Mouse (Mus musculus): Measurements from ENCODE around the gene Rasa3. TPM values are rescaled to one million over a fixed set of nuclear protein-coding genes. Genes with fewer than 3 reads are reported as not detected.

Rasa3 gene
- polyA plus RNA-seq, 1 experiment from 2014 or later: 23.0 TPM

GRCm38 (mm10) chr8:13676701-13677412 lies 546 bp downstream of the Rasa3 start:
- H3K4me2 ChIP-seq (replicated peaks; ENCODE audit: low read depth, low read length): peak overlapping the region; percentile 77
- H3K27me3 ChIP-seq (ENCODE audit: control insufficient read depth, insufficient read depth, low read length): 0 out of 2 replicates have a peak, but pooled peaks cover 4% of the 10 kb centered on the region
- H3K9me3 ChIP-seq (ENCODE audit: control insufficient read depth, low read depth, low read length): no peaks in the 10 kb centered on the region
- H3K36me3 ChIP-seq (ENCODE audit: control insufficient read depth, insufficient read depth, low read length): no peaks in the 10 kb centered on the region
- H3K4me3 ChIP-seq (ENCODE audit: low read depth, low read length): peak overlapping the region; percentile 65
- WGBS: under 1% methylated on average over 47 of the region's 47 CpGs
- H3K9ac ChIP-seq (replicated peaks; ENCODE audit: low read depth, low read length): peak overlapping the region; percentile 31; the same call in 1 of the 2 replicates
- peak overlapping the region; percentile 73; the same call in 1 of the 2 replicates for H3K27ac ChIP-seq (ENCODE audit: low read length)
- peaks cover 18% of the 10 kb centered on the region for H3K4me1 ChIP-seq (ENCODE audit: control insufficient read depth, insufficient read depth, low read length)
- ATAC-seq (ENCODE audit: insufficient number of reproducible peaks, insufficient read depth, low FRiP score, low read depth): peak; percentile 66

- ATAC-seq (ENCODE audit: insufficient number of reproducible peaks, insufficient read depth, low FRiP score, low read depth): no peak
- Histone ChIP-seq H3K9ac (replicated peaks; ENCODE audit: low read depth, low read length) (peak overlapping the region; percentile 31), H3K4me1 (ENCODE audit: control insufficient read depth, insufficient read depth, low read length) (peaks cover 18% of the 10 kb centered on the region), H3K27me3 (ENCODE audit: control insufficient read depth, insufficient read depth, low read length) (0 out of 2 replicates have a peak, but pooled peaks cover 4% of the 10 kb centered on the region), H3K4me2 (replicated peaks; ENCODE audit: low read depth, low read length) (peak overlapping the region; percentile 77), H3K4me3 (ENCODE audit: low read depth, low read length) (peak overlapping the region; percentile 65), H3K27ac (ENCODE audit: low read length) (peak overlapping the region; percentile 73; the same call in 1 of the 2 replicates), H3K36me3 (ENCODE audit: control insufficient read depth, insufficient read depth, low read length) (no peaks in the 10 kb centered on the region), H3K9me3 (ENCODE audit: control insufficient read depth, low read depth, low read length) (no peaks in the 10 kb centered on the region)
- 2% methylated on average over 12 of the region's 12 CpGs for WGBS
Observed at GRCm38 (mm10) chr8:13676302-13676700, 1.1 kb downstream of the Rasa3 start.

GRCm38 (mm10) chr8:13675524-13675923 lies 1.9 kb downstream of the Rasa3 start:
- H3K27ac ChIP-seq (ENCODE audit: low read length): no peak overlapping the region; the same call in 1 of the 2 replicates
- H3K4me1 ChIP-seq (ENCODE audit: control insufficient read depth, insufficient read depth, low read length): peaks cover 18% of the 10 kb centered on the region
- 0 out of 2 replicates have a peak, but pooled peaks cover 4% of the 10 kb centered on the region for H3K27me3 ChIP-seq (ENCODE audit: control insufficient read depth, insufficient read depth, low read length)
- ATAC-seq (ENCODE audit: insufficient number of reproducible peaks, insufficient read depth, low FRiP score, low read depth): no peak
- peak overlapping the region; percentile 65 for H3K4me3 ChIP-seq (ENCODE audit: low read depth, low read length)
- H3K9ac ChIP-seq (replicated peaks; ENCODE audit: low read depth, low read length): peak overlapping the region; percentile 31; the same call in 1 of the 2 replicates
- 35% methylated on average over 8 of the region's 8 CpGs for WGBS
- H3K36me3 ChIP-seq (ENCODE audit: control insufficient read depth, insufficient read depth, low read length): no peaks in the 10 kb centered on the region
- no peaks in the 10 kb centered on the region for H3K9me3 ChIP-seq (ENCODE audit: control insufficient read depth, low read depth, low read length)
- peak overlapping the region; percentile 77 for H3K4me2 ChIP-seq (replicated peaks; ENCODE audit: low read depth, low read length)

- Histone ChIP-seq H3K4me3 (ENCODE audit: low read depth, low read length) (peak overlapping the region; percentile 65; the same call in 1 of the 2 replicates), H3K9ac (replicated peaks; ENCODE audit: low read depth, low read length) (no peak overlapping the region), H3K27ac (ENCODE audit: low read length) (no peak overlapping the region), H3K27me3 (ENCODE audit: control insufficient read depth, insufficient read depth, low read length) (0 out of 2 replicates have a peak, but pooled peaks cover 4% of the 10 kb centered on the region), H3K4me1 (ENCODE audit: control insufficient read depth, insufficient read depth, low read length) (peaks cover 18% of the 10 kb centered on the region), H3K4me2 (replicated peaks; ENCODE audit: low read depth, low read length) (peak overlapping the region; percentile 77), H3K36me3 (ENCODE audit: control insufficient read depth, insufficient read depth, low read length) (no peaks in the 10 kb centered on the region; the same call in 1 of the 2 replicates), H3K9me3 (ENCODE audit: control insufficient read depth, low read depth, low read length) (no peaks in the 10 kb centered on the region)
- no peak for ATAC-seq (ENCODE audit: insufficient number of reproducible peaks, insufficient read depth, low FRiP score, low read depth)
- WGBS: 65% methylated on average over 4 of the region's 4 CpGs
Observed at GRCm38 (mm10) chr8:13675121-13675520, 2.3 kb downstream of the Rasa3 start.

GRCm38 (mm10) chr8:13674294-13675010 lies 3.0 kb downstream of the Rasa3 start:
- ATAC-seq (ENCODE audit: insufficient number of reproducible peaks, insufficient read depth, low FRiP score, low read depth): no peak
- Histone ChIP-seq H3K27ac (ENCODE audit: low read length) (no peak overlapping the region), H3K4me1 (ENCODE audit: control insufficient read depth, insufficient read depth, low read length) (peaks cover 18% of the 10 kb centered on the region), H3K9me3 (ENCODE audit: control insufficient read depth, low read depth, low read length) (no peaks in the 10 kb centered on the region), H3K36me3 (ENCODE audit: control insufficient read depth, insufficient read depth, low read length) (no peaks in the 10 kb centered on the region; the same call in 1 of the 2 replicates), H3K27me3 (ENCODE audit: control insufficient read depth, insufficient read depth, low read length) (0 out of 2 replicates have a peak, but pooled peaks cover 4% of the 10 kb centered on the region), H3K4me3 (ENCODE audit: low read depth, low read length) (no peak overlapping the region), H3K4me2 (replicated peaks; ENCODE audit: low read depth, low read length) (0 out of 2 replicates have a peak overlapping the region, but pooled peaks have one; percentile 77), H3K9ac (replicated peaks; ENCODE audit: low read depth, low read length) (no peak overlapping the region)
- WGBS: 59% methylated on average over 12 of the region's 12 CpGs

- Histone ChIP-seq H3K9me3 (ENCODE audit: control insufficient read depth, low read depth, low read length) (no peaks in the 10 kb centered on the region), H3K27ac (ENCODE audit: low read length) (no peak overlapping the region), H3K4me3 (ENCODE audit: low read depth, low read length) (no peak overlapping the region), H3K27me3 (ENCODE audit: control insufficient read depth, insufficient read depth, low read length) (no peaks in the 10 kb centered on the region), H3K36me3 (ENCODE audit: control insufficient read depth, insufficient read depth, low read length) (no peaks in the 10 kb centered on the region; the same call in 1 of the 2 replicates), H3K4me2 (replicated peaks; ENCODE audit: low read depth, low read length) (no peak overlapping the region), H3K9ac (replicated peaks; ENCODE audit: low read depth, low read length) (no peak overlapping the region), H3K4me1 (ENCODE audit: control insufficient read depth, insufficient read depth, low read length) (peaks cover 23% of the 10 kb centered on the region)
- no peak for ATAC-seq (ENCODE audit: insufficient number of reproducible peaks, insufficient read depth, low FRiP score, low read depth)
- WGBS: 74% methylated on average over 4 of the region's 4 CpGs
Observed at GRCm38 (mm10) chr8:13673215-13673614, 4.2 kb downstream of the Rasa3 start.

- Histone ChIP-seq H3K27ac (ENCODE audit: low read length) (no peak overlapping the region), H3K4me1 (ENCODE audit: control insufficient read depth, insufficient read depth, low read length) (peaks cover 27% of the 10 kb centered on the region), H3K9me3 (ENCODE audit: control insufficient read depth, low read depth, low read length) (no peaks in the 10 kb centered on the region), H3K4me2 (replicated peaks; ENCODE audit: low read depth, low read length) (no peak overlapping the region), H3K9ac (replicated peaks; ENCODE audit: low read depth, low read length) (no peak overlapping the region), H3K36me3 (ENCODE audit: control insufficient read depth, insufficient read depth, low read length) (no peaks in the 10 kb centered on the region; the same call in 1 of the 2 replicates), H3K27me3 (ENCODE audit: control insufficient read depth, insufficient read depth, low read length) (no peaks in the 10 kb centered on the region), H3K4me3 (ENCODE audit: low read depth, low read length) (no peak overlapping the region)
- ATAC-seq (ENCODE audit: insufficient number of reproducible peaks, insufficient read depth, low FRiP score, low read depth): no peak
- 90% methylated on average over 10 of the region's 10 CpGs for WGBS
Observed at GRCm38 (mm10) chr8:13671246-13672003, 6.0 kb downstream of the Rasa3 start.

- H3K27me3 ChIP-seq (ENCODE audit: control insufficient read depth, insufficient read depth, low read length): no peaks in the 10 kb centered on the region
- H3K9me3 ChIP-seq (ENCODE audit: control insufficient read depth, low read depth, low read length): no peaks in the 10 kb centered on the region
- H3K4me3 ChIP-seq (ENCODE audit: low read depth, low read length): no peak overlapping the region
- H3K27ac ChIP-seq (ENCODE audit: low read length): peak overlapping the region; percentile 39; the same call in 1 of the 2 replicates
- WGBS: 79% methylated on average over 17 of the region's 17 CpGs
- H3K4me2 ChIP-seq (replicated peaks; ENCODE audit: low read depth, low read length): no peak overlapping the region
- ATAC-seq (ENCODE audit: insufficient number of reproducible peaks, insufficient read depth, low FRiP score, low read depth): no peak
- no peak overlapping the region for H3K9ac ChIP-seq (replicated peaks; ENCODE audit: low read depth, low read length)
- peaks cover 26% of the 10 kb centered on the region; the same call in 1 of the 2 replicates for H3K4me1 ChIP-seq (ENCODE audit: control insufficient read depth, insufficient read depth, low read length)
- H3K36me3 ChIP-seq (ENCODE audit: control insufficient read depth, insufficient read depth, low read length): no peaks in the 10 kb centered on the region; the same call in 1 of the 2 replicates
Observed at GRCm38 (mm10) chr8:13670011-13670471, 7.4 kb downstream of the Rasa3 start.
